Mouse (Mus musculus) hindbrain, postnatal 0 days (tissue): ENCODE data around the gene Btbd10. TPM values are rescaled to one million over a fixed set of nuclear protein-coding genes. Genes with fewer than 3 reads are reported as not detected.

Experiments
- ATAC-seq: fragments of 200-750 bp; cut with Nextera tagmentation; 2 replicates; pipeline ENCODE4 v1.8.0; 2017; ENCODE audit warnings: mild to moderate bottlenecking, moderate TSS enrichment, moderate library complexity
- DNase-seq: peaks from one replicate; pipeline ENCODE4 v3.0.0-alpha.2; 2015; ENCODE audit warnings: low spot score
- H3K27ac ChIP-seq: fragments of 300-500 bp; sonication (generic); 2 replicates; pipeline ENCODE4 v1.5.1; 2014; ENCODE audit warnings: mild to moderate bottlenecking
- H3K27me3 ChIP-seq: fragments of 300-500 bp; sonication (generic); 2 replicates; pipeline ENCODE4 v1.6.1; 2014; ENCODE audit warnings: low read length, mixed read lengths; ENCODE audit not compliant: insufficient read depth
- H3K36me3 ChIP-seq: fragments of 300-500 bp; sonication (generic); 2 replicates; pipeline ENCODE4 v1.6.1; 2014; ENCODE audit warnings: low read length, mixed read lengths; ENCODE audit not compliant: insufficient read depth
- H3K4me1 ChIP-seq: fragments of 300-500 bp; sonication (generic); 2 replicates; pipeline ENCODE4 v1.6.1; 2014; ENCODE audit warnings: antibody characterized with exemption, low read length, mixed read lengths; ENCODE audit not compliant: insufficient read depth
- H3K4me2 ChIP-seq: fragments of 300-500 bp; sonication (generic); 2 replicates; pipeline ENCODE4 v1.6.1; 2014; ENCODE audit warnings: low read depth, mild to moderate bottlenecking, low read length, moderate library complexity, mixed read lengths
- H3K4me3 ChIP-seq: fragments of 300-500 bp; sonication (generic); 2 replicates; pipeline ENCODE4 v1.5.1; 2014; ENCODE audit warnings: low read length
- H3K9ac ChIP-seq: fragments of 300-500 bp; sonication (generic); replicated peaks from 2 replicates; pipeline ENCODE4 v1.6.1; 2014; ENCODE audit warnings: mild to moderate bottlenecking, low read length, moderate library complexity, mixed read lengths
- H3K9me3 ChIP-seq: fragments of 300-500 bp; sonication (generic); 2 replicates; pipeline ENCODE4 v1.6.1; 2016; ENCODE audit warnings: low read length, mixed read lengths
- CTCF ChIP-seq: IDR thresholded peaks from 2 replicates; pipeline ENCODE4 v1.5.1; 2016; ENCODE audit warnings: antibody characterized with exemption, control low read depth, low read depth
- WGBS: fragments of 180-500 bp; shearing (Covaris S2); extraction: QIAGEN DNeasy Blood & Tissue Kit; methylation state at CpG from one replicate; pipeline ENCODE4 v1.1.7; 2014; 5-methylcytosine and 5-hydroxymethylcytosine counted together
- polyA plus RNA-seq: library from polyadenylated mRNA; unstranded; fragments of >200 nt; fragmentation: Nextera tagmentation; extraction: Ambion mirVana; gene quantifications from 2 replicates; pipeline ENCODE4 v1.2.1, GENCODE M21; 2015
- total RNA-seq: library from RNA; depleted of rRNA; stranded (reverse); fragments of >200 nt; gene quantifications from 2 replicates; pipeline ENCODE4 v1.2.3, GENCODE M21; 2014

Btbd10 gene
- total and polyA plus RNA-seq, 2 experiments from 2014 or later, result 52.9 to 75.2 TPM

DNA sequence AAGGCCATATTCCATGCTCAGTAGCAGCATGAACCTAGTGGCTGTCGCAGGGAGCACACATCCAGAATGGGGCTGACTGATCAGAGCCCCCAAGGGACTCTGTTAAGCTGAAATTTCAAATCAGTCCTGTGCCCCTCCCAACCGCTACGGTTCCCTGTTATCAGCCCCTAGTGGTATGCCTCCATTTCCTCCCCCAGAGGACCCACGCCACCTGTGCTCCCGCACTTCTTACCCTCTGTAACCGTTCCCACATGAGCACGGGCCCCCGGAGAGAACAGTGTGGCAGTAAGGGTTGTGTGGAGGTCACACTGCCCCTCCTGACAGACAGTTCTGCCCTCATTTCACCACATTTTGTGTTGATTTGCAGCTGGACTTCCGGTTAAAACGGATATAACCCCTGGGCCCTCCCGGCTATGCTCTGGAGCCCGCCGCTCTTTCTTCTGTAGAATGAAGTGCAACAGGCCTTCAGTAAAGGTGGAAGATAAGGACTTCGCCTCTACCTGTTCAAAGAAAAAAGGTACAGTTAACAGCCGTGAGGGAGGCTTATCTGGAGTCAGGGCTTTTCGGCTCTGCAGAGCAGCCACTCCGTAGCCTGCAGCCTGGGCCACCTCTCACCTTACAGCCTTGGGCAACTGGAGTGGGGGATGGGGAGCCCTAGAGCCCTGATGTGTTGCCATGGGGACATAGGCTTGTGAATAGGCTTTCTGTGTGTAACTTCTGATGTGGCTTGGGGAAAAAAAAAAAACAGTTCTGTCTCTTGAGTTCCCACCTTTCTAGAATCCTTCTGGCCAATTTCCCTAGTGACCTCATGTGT, 73.9 kb downstream of the Btbd10 start:
- Histone ChIP-seq H3K27me3 (no peaks in the 10 kb centered on the region), H3K4me3 (no peak overlapping the region), H3K9me3 (no peaks in the 10 kb centered on the region), H3K27ac (no peak overlapping the region), H3K9ac (no peak overlapping the region), H3K36me3 (peaks cover 22% of the 10 kb centered on the region), H3K4me1 (no peaks in the 10 kb centered on the region), H3K4me2 (no peak overlapping the region)
- WGBS, result 49% methylated on average over 17 of the region's 17 CpGs
- ATAC-seq (0 out of 2 replicates have a peak, but pooled peaks have one; percentile 47), DNase-seq (peak; percentile 11)
- TF ChIP-seq CTCF, result peak; percentile 25

DNA sequence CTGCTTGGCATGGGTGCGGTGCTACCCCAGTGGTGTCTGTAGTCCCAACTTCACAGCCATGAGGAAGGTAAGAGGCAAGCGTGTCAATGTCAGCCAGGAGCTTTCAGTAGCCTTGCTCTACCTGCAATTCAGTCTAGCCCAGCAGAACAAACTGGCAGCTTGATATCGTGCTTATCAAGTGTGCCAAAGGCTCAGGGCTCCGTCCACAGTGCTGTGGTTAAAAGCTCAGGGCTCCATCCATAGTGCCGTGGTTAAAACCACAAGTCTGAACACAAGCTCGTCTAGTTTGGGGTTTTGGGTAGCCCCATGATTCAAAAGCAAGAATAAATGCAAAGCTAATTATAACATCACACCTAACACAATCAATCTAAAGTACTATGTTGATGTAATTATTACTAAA, 74.6 kb downstream of the Btbd10 start:
- no peak for DNase-seq
- WGBS, result 90% methylated on average over 6 of the region's 6 CpGs
- H3K9ac ChIP-seq, result no peak overlapping the region
- H3K4me2 ChIP-seq, result no peak overlapping the region
- no peak overlapping the region for H3K4me3 ChIP-seq
- no peaks in the 10 kb centered on the region for H3K9me3 ChIP-seq
- no peak for TF ChIP-seq CTCF
- ATAC-seq, result no peak
- peaks cover 24% of the 10 kb centered on the region for H3K36me3 ChIP-seq
- H3K27me3 ChIP-seq, result no peaks in the 10 kb centered on the region
- no peak overlapping the region for H3K27ac ChIP-seq
- no peaks in the 10 kb centered on the region for H3K4me1 ChIP-seq

DNA sequence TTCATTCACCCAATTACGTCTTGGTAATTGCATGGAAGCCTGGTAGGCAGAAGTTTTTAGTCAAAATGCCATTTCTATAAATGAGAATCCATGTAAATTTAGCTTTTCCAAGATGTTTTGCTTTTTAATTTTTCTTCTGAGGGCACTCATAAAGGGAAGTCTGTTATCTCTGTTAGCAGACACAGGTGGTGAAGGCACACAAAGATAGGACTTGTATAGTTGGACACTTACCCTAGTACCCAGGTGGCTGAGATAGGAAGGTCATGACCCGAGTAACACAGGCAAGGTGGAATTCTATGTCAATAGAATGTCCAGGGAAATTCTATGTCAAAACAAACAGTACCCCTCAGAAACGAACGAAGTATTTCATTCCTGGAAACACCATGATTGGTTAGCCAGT, 77.0 kb downstream of the Btbd10 start:
- Histone ChIP-seq H3K36me3 (peaks cover 24% of the 10 kb centered on the region), H3K9ac (no peak overlapping the region), H3K4me2 (no peak overlapping the region), H3K27me3 (no peaks in the 10 kb centered on the region), H3K9me3 (no peaks in the 10 kb centered on the region), H3K27ac (no peak overlapping the region), H3K4me3 (no peak overlapping the region), H3K4me1 (no peaks in the 10 kb centered on the region)
- TF ChIP-seq CTCF, result no peak
- DNase-seq, result no peak
- WGBS, result 88% methylated on average over 4 of the region's 4 CpGs
- ATAC-seq, result no peak

DNA sequence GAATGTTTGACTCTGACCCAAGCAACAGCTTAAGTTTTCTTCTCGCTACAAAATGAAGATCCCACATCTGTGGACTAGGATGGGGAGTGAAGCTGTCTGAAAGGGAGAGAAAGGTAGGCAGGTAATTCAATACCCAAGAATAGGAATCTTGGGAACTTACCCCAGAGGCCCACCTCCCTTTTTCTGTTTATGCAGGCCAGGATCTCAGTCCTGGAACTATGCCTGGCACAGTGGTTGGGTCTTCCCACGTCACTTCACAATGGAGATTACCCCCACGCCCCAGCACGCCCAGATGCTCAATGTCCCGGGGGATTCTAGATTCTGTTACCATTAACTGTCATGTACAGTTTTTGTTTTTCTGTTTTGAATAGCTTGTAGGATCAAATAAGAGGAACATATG, 77.5 kb downstream of the Btbd10 start:
- Histone ChIP-seq H3K27me3 (no peaks in the 10 kb centered on the region), H3K4me3 (no peak overlapping the region), H3K4me1 (no peaks in the 10 kb centered on the region), H3K36me3 (peaks cover 19% of the 10 kb centered on the region), H3K9me3 (no peaks in the 10 kb centered on the region), H3K9ac (no peak overlapping the region), H3K27ac (no peak overlapping the region), H3K4me2 (no peak overlapping the region)
- no peak for TF ChIP-seq CTCF
- 70% methylated on average over 5 of the region's 5 CpGs for WGBS
- ATAC-seq, result no peak
- DNase-seq, result no peak

DNA sequence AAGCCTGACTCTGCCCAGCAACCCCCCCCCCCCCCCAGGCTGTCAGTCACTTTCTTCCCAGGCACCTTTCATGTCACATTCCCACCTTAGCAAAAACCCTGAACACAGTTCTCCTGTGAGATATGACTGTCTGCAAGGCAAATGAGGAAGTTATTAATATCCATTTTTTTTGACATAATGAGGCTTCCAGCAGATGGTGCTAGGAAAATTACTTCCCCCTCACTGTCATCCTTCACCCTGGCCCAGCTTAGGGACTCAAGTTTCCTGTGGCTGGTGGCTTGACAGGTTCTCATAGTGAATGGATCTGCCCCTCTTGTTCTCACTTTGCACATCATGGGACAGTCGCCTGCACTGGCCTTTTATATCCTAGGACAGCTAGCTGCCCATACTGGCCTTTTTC, 80.0 kb downstream of the Btbd10 start:
- no peaks in the 10 kb centered on the region for H3K9me3 ChIP-seq
- no peak overlapping the region for H3K4me3 ChIP-seq
- no peak for ATAC-seq
- no peak overlapping the region for H3K9ac ChIP-seq
- no peak for DNase-seq
- TF ChIP-seq CTCF, result no peak
- H3K4me1 ChIP-seq, result no peaks in the 10 kb centered on the region
- 77% methylated on average over 1 of the region's 1 CpGs for WGBS
- no peak overlapping the region for H3K27ac ChIP-seq
- H3K4me2 ChIP-seq, result no peak overlapping the region
- H3K36me3 ChIP-seq, result peaks cover 25% of the 10 kb centered on the region
- H3K27me3 ChIP-seq, result no peaks in the 10 kb centered on the region

DNA sequence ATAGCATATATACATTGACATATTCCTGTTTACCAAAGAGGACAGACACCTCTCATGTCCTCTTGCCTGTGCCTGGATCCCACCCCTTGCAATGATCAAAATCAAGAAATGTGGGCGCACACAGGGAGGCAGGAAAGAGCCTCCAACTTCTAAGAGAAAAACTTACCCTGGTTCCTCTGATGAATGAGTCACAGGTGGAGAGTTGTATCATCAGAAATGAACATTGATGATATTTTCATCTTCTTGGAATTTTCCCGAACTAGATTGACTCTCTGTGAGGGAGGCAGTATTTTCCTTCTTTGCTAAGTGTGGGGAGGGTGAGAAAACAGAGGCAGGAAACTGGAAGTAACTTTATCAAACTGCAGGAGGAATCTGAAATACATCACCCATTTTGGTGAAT, 83.8 kb downstream of the Btbd10 start:
- Histone ChIP-seq H3K4me1 (no peaks in the 10 kb centered on the region), H3K4me3 (no peak overlapping the region), H3K27ac (no peak overlapping the region), H3K9me3 (no peaks in the 10 kb centered on the region), H3K9ac (no peak overlapping the region), H3K27me3 (no peaks in the 10 kb centered on the region), H3K4me2 (no peak overlapping the region), H3K36me3 (peaks cover 26% of the 10 kb centered on the region)
- ATAC-seq (no peak), DNase-seq (no peak)
- 96% methylated on average over 2 of the region's 2 CpGs for WGBS
- TF ChIP-seq CTCF, result no peak

DNA sequence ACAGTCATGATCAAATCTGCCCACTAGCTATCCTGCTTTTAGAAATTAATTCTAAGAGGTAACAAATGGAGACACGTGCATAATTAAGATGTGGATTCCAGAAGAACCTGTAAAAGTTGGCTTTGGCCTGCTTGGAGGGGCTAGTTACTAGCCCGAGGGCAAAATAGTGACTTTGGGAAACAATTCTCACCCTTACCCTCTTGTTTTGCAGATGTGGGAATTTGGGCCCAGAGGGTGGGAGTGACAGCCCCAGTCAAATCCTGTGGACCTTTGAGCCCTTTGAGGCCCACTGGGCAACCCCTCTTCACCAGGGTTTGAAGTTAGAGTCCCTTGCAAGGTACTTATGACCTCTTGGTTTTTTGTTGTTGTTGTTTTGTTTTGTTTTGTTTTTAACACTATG, 89.9 kb downstream of the Btbd10 start:
- H3K4me2 ChIP-seq, result no peak overlapping the region
- H3K4me3 ChIP-seq, result no peak overlapping the region
- H3K4me1 ChIP-seq, result no peaks in the 10 kb centered on the region
- no peaks in the 10 kb centered on the region for H3K9me3 ChIP-seq
- ATAC-seq, result no peak
- DNase-seq, result no peak
- no peak for TF ChIP-seq CTCF
- no peak overlapping the region for H3K9ac ChIP-seq
- H3K36me3 ChIP-seq, result peaks cover 6% of the 10 kb centered on the region
- 85% methylated on average over 2 of the region's 2 CpGs for WGBS
- no peak overlapping the region for H3K27ac ChIP-seq
- no peaks in the 10 kb centered on the region for H3K27me3 ChIP-seq
